Mouse (Mus musculus): ENCODE measurements around the gene Lif. TPM values are rescaled to one million over a fixed set of nuclear protein-coding genes. Genes with fewer than 3 reads are reported as not detected.

Gene Lif
- polyA plus RNA-seq, 1 experiment, result 2.2 TPM

DNA sequence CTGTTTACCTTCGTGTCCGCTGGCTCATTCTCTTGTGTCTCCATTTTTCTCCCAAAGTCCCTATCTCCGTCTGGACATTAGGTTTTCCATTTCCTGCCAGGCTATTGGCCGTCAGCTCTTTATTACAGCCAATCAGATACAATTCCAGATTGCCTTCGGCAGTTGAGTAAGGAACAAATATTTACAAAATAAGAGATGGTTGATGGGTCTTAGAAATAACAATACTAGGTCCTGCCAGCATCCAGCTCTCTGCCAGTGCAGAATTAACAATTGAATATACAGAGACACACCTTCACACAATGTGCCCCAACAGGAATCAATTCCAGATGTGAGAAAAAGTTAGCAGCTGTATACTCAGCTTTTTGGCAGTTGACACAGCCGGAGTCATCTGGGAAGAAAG is 11.2 kb upstream of the Lif start:
- no peaks in the 10 kb centered on the region for H3K36me3 ChIP-seq (ENCODE audit: control insufficient read depth, insufficient read depth, low read length)
- DNase-seq, result no peak
- TF ChIP-seq POLR2A (IDR thresholded peaks at IDR 0.05; ENCODE audit: control insufficient read depth, extremely low read depth, insufficient read depth, low read length, poor library complexity) (no peak), CTCF (IDR thresholded peaks at IDR 0.05; ENCODE audit: borderline replicate concordance, control insufficient read depth, extremely low read depth, insufficient read depth, low read length, poor library complexity) (no peak)
- peaks cover 23% of the 10 kb centered on the region for H3K4me1 ChIP-seq (replicated peaks; ENCODE audit: control insufficient read depth, insufficient read depth, low read length)
- H3K27me3 ChIP-seq (ENCODE audit: control insufficient read depth, insufficient read depth, low read length), result no peaks in the 10 kb centered on the region
- peak overlapping the region; percentile 81 for H3K27ac ChIP-seq (ENCODE audit: control insufficient read depth, insufficient read depth, low read length)
- WGBS, result 91% methylated on average over 6 of the region's 6 CpGs
- no peak overlapping the region for H3K4me3 ChIP-seq (ENCODE audit: control insufficient read depth, insufficient read depth, low read length)

DNA sequence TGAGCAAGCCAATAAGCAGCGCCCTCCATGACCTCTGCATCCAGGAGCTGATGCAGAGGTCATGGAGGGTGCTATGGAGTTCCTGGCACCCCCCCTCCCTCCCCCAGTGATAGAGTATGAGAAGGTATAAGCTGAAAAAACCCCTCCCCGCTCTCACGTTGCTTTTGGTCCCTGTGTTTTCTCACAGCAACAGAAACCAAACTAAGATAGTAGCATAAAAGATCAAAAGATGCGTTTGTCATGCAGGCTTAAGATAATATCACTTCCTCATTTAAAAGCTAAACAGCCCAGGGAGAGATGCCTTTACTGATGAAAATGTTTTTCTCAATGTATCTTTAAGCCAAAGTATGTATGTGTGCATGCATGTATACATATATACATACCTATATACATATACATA is 10.7 kb upstream of the Lif start:
- DNase-seq, result no peak
- no peaks in the 10 kb centered on the region for H3K36me3 ChIP-seq (ENCODE audit: control insufficient read depth, insufficient read depth, low read length)
- peaks cover 28% of the 10 kb centered on the region for H3K4me1 ChIP-seq (replicated peaks; ENCODE audit: control insufficient read depth, insufficient read depth, low read length)
- TF ChIP-seq CTCF (IDR thresholded peaks at IDR 0.05; ENCODE audit: borderline replicate concordance, control insufficient read depth, extremely low read depth, insufficient read depth, low read length, poor library complexity) (no peak), POLR2A (IDR thresholded peaks at IDR 0.05; ENCODE audit: control insufficient read depth, extremely low read depth, insufficient read depth, low read length, poor library complexity) (no peak)
- no peak overlapping the region for H3K4me3 ChIP-seq (ENCODE audit: control insufficient read depth, insufficient read depth, low read length)
- peak overlapping the region; percentile 81 for H3K27ac ChIP-seq (ENCODE audit: control insufficient read depth, insufficient read depth, low read length)
- 25% methylated on average over 4 of the region's 4 CpGs for WGBS
- no peaks in the 10 kb centered on the region for H3K27me3 ChIP-seq (ENCODE audit: control insufficient read depth, insufficient read depth, low read length)

DNA sequence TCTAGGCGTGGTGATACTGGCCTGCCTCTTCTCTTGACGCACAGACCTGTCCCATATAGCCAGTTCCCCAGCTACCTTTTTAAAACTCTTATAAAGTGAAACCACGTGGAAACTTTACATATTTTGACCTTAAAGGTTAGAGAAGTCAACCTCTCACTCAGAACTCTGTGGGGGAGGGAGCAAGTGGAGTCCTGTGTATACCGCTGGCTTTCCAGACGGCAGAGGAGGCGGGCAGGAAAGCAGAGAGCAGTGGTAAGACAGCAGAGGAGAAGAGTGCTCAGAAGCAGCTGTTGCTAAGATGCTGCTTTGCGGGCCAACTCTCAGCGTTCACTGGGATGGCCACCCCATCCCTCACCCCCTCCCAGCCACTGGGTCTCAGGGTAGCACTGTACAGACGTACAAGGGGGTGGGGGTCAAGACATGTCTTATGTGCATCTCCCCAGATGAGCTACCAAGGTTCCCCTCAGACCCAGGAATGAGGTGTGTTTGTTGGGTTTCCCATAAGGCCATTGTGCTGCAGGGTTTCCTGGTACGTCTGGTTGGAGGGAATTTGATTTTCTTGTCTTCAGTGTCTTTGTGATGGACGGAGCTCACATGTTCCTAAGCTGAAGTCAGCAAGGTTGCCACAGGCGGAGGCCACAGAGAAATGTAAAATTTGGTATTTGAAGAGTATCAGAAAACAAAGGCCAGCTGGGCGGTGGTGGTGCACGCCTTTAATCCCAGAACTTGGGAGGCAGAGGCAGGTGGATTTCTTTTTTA is 10.0 kb upstream of the Lif start:
- H3K4me3 ChIP-seq (ENCODE audit: control insufficient read depth, insufficient read depth, low read length), result no peak overlapping the region
- WGBS, result 38% methylated on average over 14 of the region's 14 CpGs
- peak overlapping the region; percentile 83 for H3K27ac ChIP-seq (ENCODE audit: control insufficient read depth, insufficient read depth, low read length)
- peaks cover 33% of the 10 kb centered on the region for H3K4me1 ChIP-seq (replicated peaks; ENCODE audit: control insufficient read depth, insufficient read depth, low read length)
- H3K27me3 ChIP-seq (ENCODE audit: control insufficient read depth, insufficient read depth, low read length), result no peaks in the 10 kb centered on the region
- TF ChIP-seq POLR2A (IDR thresholded peaks at IDR 0.05; ENCODE audit: control insufficient read depth, extremely low read depth, insufficient read depth, low read length, poor library complexity), result no peak
- TF ChIP-seq CTCF (IDR thresholded peaks at IDR 0.05; ENCODE audit: borderline replicate concordance, control insufficient read depth, extremely low read depth, insufficient read depth, low read length, poor library complexity), result no peak
- DNase-seq, result no peak
- no peaks in the 10 kb centered on the region for H3K36me3 ChIP-seq (ENCODE audit: control insufficient read depth, insufficient read depth, low read length)

- Histone ChIP-seq H3K27me3 (ENCODE audit: control insufficient read depth, insufficient read depth, low read length) (no peaks in the 10 kb centered on the region), H3K36me3 (ENCODE audit: control insufficient read depth, insufficient read depth, low read length) (no peaks in the 10 kb centered on the region), H3K4me3 (ENCODE audit: control insufficient read depth, insufficient read depth, low read length) (no peak overlapping the region), H3K27ac (ENCODE audit: control insufficient read depth, insufficient read depth, low read length) (no peak overlapping the region), H3K4me1 (replicated peaks; ENCODE audit: control insufficient read depth, insufficient read depth, low read length) (peaks cover 33% of the 10 kb centered on the region)
- 61% methylated on average over 3 of the region's 3 CpGs for WGBS
- TF ChIP-seq POLR2A (IDR thresholded peaks at IDR 0.05; ENCODE audit: control insufficient read depth, extremely low read depth, insufficient read depth, low read length, poor library complexity) (no peak), CTCF (IDR thresholded peaks at IDR 0.05; ENCODE audit: borderline replicate concordance, control insufficient read depth, extremely low read depth, insufficient read depth, low read length, poor library complexity) (no peak)
- no peak for DNase-seq
Measured at GRCm38 (mm10) chr11:4249151-4249550, 8.2 kb upstream of the Lif start.

- TF ChIP-seq POLR2A (IDR thresholded peaks at IDR 0.05; ENCODE audit: control insufficient read depth, extremely low read depth, insufficient read depth, low read length, poor library complexity) (no peak), CTCF (IDR thresholded peaks at IDR 0.05; ENCODE audit: borderline replicate concordance, control insufficient read depth, extremely low read depth, insufficient read depth, low read length, poor library complexity) (no peak)
- Histone ChIP-seq H3K36me3 (ENCODE audit: control insufficient read depth, insufficient read depth, low read length) (no peaks in the 10 kb centered on the region), H3K27ac (ENCODE audit: control insufficient read depth, insufficient read depth, low read length) (no peak overlapping the region), H3K4me3 (ENCODE audit: control insufficient read depth, insufficient read depth, low read length) (no peak overlapping the region), H3K4me1 (replicated peaks; ENCODE audit: control insufficient read depth, insufficient read depth, low read length) (peaks cover 33% of the 10 kb centered on the region), H3K27me3 (ENCODE audit: control insufficient read depth, insufficient read depth, low read length) (no peaks in the 10 kb centered on the region)
- 86% methylated on average over 7 of the region's 7 CpGs for WGBS
- DNase-seq, result no peak
Measured at GRCm38 (mm10) chr11:4250290-4250689, 7.1 kb upstream of the Lif start.

- Histone ChIP-seq H3K27ac (ENCODE audit: control insufficient read depth, insufficient read depth, low read length) (no peak overlapping the region), H3K27me3 (ENCODE audit: control insufficient read depth, insufficient read depth, low read length) (no peaks in the 10 kb centered on the region), H3K4me1 (replicated peaks; ENCODE audit: control insufficient read depth, insufficient read depth, low read length) (peaks cover 32% of the 10 kb centered on the region), H3K36me3 (ENCODE audit: control insufficient read depth, insufficient read depth, low read length) (no peaks in the 10 kb centered on the region), H3K4me3 (ENCODE audit: control insufficient read depth, insufficient read depth, low read length) (no peak overlapping the region)
- WGBS, result 6% methylated on average over 3 of the region's 3 CpGs
- no peak for TF ChIP-seq POLR2A (IDR thresholded peaks at IDR 0.05; ENCODE audit: control insufficient read depth, extremely low read depth, insufficient read depth, low read length, poor library complexity)
- no peak for TF ChIP-seq CTCF (IDR thresholded peaks at IDR 0.05; ENCODE audit: borderline replicate concordance, control insufficient read depth, extremely low read depth, insufficient read depth, low read length, poor library complexity)
- DNase-seq, result no peak
Measured at GRCm38 (mm10) chr11:4251376-4251775, 6.0 kb upstream of the Lif start.
